Mouse (Mus musculus): ENCODE results near the gene 2810004N23Rik. TPM values are rescaled to one million over a fixed set of nuclear protein-coding genes. Genes with fewer than 3 reads are reported as not detected.

The 2810004N23Rik gene
- polyA plus RNA-seq, 1 experiment from 2014 or later = 25.5 TPM

GRCm38 (mm10) chr8:124803824-124804702 is 58.9 kb downstream of the 2810004N23Rik start:
- Histone ChIP-seq H3K4me1 (ENCODE audit: control insufficient read depth, insufficient read depth, low read length) (peaks cover 4% of the 10 kb centered on the region; the same call in 1 of the 2 replicates), H3K9me3 (replicated peaks; ENCODE audit: control insufficient read depth, low read length, poor library complexity, severe bottlenecking) (no peaks in the 10 kb centered on the region), H3K36me3 (ENCODE audit: control insufficient read depth, insufficient read depth, low read length) (peaks cover 5% of the 10 kb centered on the region; the same call in 1 of the 2 replicates), H3K27ac (ENCODE audit: low read length) (no peak overlapping the region), H3K4me2 (ENCODE audit: low read length) (no peak overlapping the region), H3K4me3 (ENCODE audit: low read depth, low read length) (no peak overlapping the region), H3K9ac (ENCODE audit: low read depth, low read length) (no peak overlapping the region), H3K27me3 (ENCODE audit: control insufficient read depth, insufficient read depth, low read depth, low read length) (no peaks in the 10 kb centered on the region)
- 68% methylated on average over 12 of the region's 12 CpGs for WGBS
- no peak for ATAC-seq

- Histone ChIP-seq H3K27me3 (ENCODE audit: control insufficient read depth, insufficient read depth, low read depth, low read length) (no peaks in the 10 kb centered on the region), H3K9ac (ENCODE audit: low read depth, low read length) (no peak overlapping the region), H3K36me3 (ENCODE audit: control insufficient read depth, insufficient read depth, low read length) (peaks cover 4% of the 10 kb centered on the region; the same call in 1 of the 2 replicates), H3K4me2 (ENCODE audit: low read length) (no peak overlapping the region), H3K27ac (ENCODE audit: low read length) (no peak overlapping the region), H3K9me3 (replicated peaks; ENCODE audit: control insufficient read depth, low read length, poor library complexity, severe bottlenecking) (no peaks in the 10 kb centered on the region), H3K4me3 (ENCODE audit: low read depth, low read length) (no peak overlapping the region), H3K4me1 (ENCODE audit: control insufficient read depth, insufficient read depth, low read length) (peaks cover 28% of the 10 kb centered on the region)
- WGBS = 57% methylated on average over 11 of the region's 11 CpGs
- ATAC-seq = no peak
Measured at GRCm38 (mm10) chr8:124800542-124800941, 62.4 kb downstream of the 2810004N23Rik start.

GRCm38 (mm10) chr8:124795781-124796488 is 67.0 kb downstream of the 2810004N23Rik start:
- Histone ChIP-seq H3K4me2 (ENCODE audit: low read length) (peak overlapping the region; percentile 86), H3K27ac (ENCODE audit: low read length) (no peak overlapping the region), H3K9ac (ENCODE audit: low read depth, low read length) (peak overlapping the region; percentile 83), H3K36me3 (ENCODE audit: control insufficient read depth, insufficient read depth, low read length) (no peaks in the 10 kb centered on the region), H3K9me3 (replicated peaks; ENCODE audit: control insufficient read depth, low read length, poor library complexity, severe bottlenecking) (no peaks in the 10 kb centered on the region), H3K4me1 (ENCODE audit: control insufficient read depth, insufficient read depth, low read length) (peaks cover 45% of the 10 kb centered on the region), H3K27me3 (ENCODE audit: control insufficient read depth, insufficient read depth, low read depth, low read length) (no peaks in the 10 kb centered on the region), H3K4me3 (ENCODE audit: low read depth, low read length) (peak overlapping the region; percentile 69)
- no peak for ATAC-seq
- WGBS = 68% methylated on average over 8 of the region's 8 CpGs

GRCm38 (mm10) chr8:124794486-124794780 is 68.5 kb downstream of the 2810004N23Rik start:
- Histone ChIP-seq H3K9ac (ENCODE audit: low read depth, low read length) (peak overlapping the region; percentile 83), H3K4me2 (ENCODE audit: low read length) (peak overlapping the region; percentile 86), H3K27me3 (ENCODE audit: control insufficient read depth, insufficient read depth, low read depth, low read length) (no peaks in the 10 kb centered on the region), H3K36me3 (ENCODE audit: control insufficient read depth, insufficient read depth, low read length) (no peaks in the 10 kb centered on the region), H3K4me3 (ENCODE audit: low read depth, low read length) (peak overlapping the region; percentile 69), H3K9me3 (replicated peaks; ENCODE audit: control insufficient read depth, low read length, poor library complexity, severe bottlenecking) (no peaks in the 10 kb centered on the region), H3K27ac (ENCODE audit: low read length) (peak overlapping the region; percentile 96), H3K4me1 (ENCODE audit: control insufficient read depth, insufficient read depth, low read length) (peaks cover 46% of the 10 kb centered on the region)
- ATAC-seq = peak; percentile 25
- WGBS = 0% methylated on average over 25 of the region's 25 CpGs

GRCm38 (mm10) chr8:124793661-124794485 is 69.0 kb downstream of the 2810004N23Rik start:
- H3K27ac ChIP-seq (ENCODE audit: low read length) = peak overlapping the region; percentile 96
- peak overlapping the region; percentile 69 for H3K4me3 ChIP-seq (ENCODE audit: low read depth, low read length)
- H3K9me3 ChIP-seq (replicated peaks; ENCODE audit: control insufficient read depth, low read length, poor library complexity, severe bottlenecking) = no peaks in the 10 kb centered on the region
- peak; percentile 19 for ATAC-seq
- H3K36me3 ChIP-seq (ENCODE audit: control insufficient read depth, insufficient read depth, low read length) = no peaks in the 10 kb centered on the region
- WGBS = under 1% methylated on average over 78 of the region's 81 CpGs
- H3K27me3 ChIP-seq (ENCODE audit: control insufficient read depth, insufficient read depth, low read depth, low read length) = no peaks in the 10 kb centered on the region
- peaks cover 43% of the 10 kb centered on the region for H3K4me1 ChIP-seq (ENCODE audit: control insufficient read depth, insufficient read depth, low read length)
- peak overlapping the region; percentile 86 for H3K4me2 ChIP-seq (ENCODE audit: low read length)
- peak overlapping the region; percentile 83 for H3K9ac ChIP-seq (ENCODE audit: low read depth, low read length)

- Histone ChIP-seq H3K27me3 (ENCODE audit: control insufficient read depth, insufficient read depth, low read depth, low read length) (no peaks in the 10 kb centered on the region), H3K4me1 (ENCODE audit: control insufficient read depth, insufficient read depth, low read length) (peaks cover 43% of the 10 kb centered on the region), H3K4me2 (ENCODE audit: low read length) (peak overlapping the region; percentile 86), H3K9me3 (replicated peaks; ENCODE audit: control insufficient read depth, low read length, poor library complexity, severe bottlenecking) (no peaks in the 10 kb centered on the region), H3K9ac (ENCODE audit: low read depth, low read length) (peak overlapping the region; percentile 83), H3K27ac (ENCODE audit: low read length) (peak overlapping the region; percentile 96), H3K4me3 (ENCODE audit: low read depth, low read length) (peak overlapping the region; percentile 69), H3K36me3 (ENCODE audit: control insufficient read depth, insufficient read depth, low read length) (no peaks in the 10 kb centered on the region)
- ATAC-seq = peak; percentile 70
- WGBS = under 1% methylated on average over 44 of the region's 51 CpGs
Measured at GRCm38 (mm10) chr8:124793172-124793651, 69.7 kb downstream of the 2810004N23Rik start.

- no peaks in the 10 kb centered on the region for H3K27me3 ChIP-seq (ENCODE audit: control insufficient read depth, insufficient read depth, low read depth, low read length)
- no peaks in the 10 kb centered on the region for H3K9me3 ChIP-seq (replicated peaks; ENCODE audit: control insufficient read depth, low read length, poor library complexity, severe bottlenecking)
- no peaks in the 10 kb centered on the region for H3K36me3 ChIP-seq (ENCODE audit: control insufficient read depth, insufficient read depth, low read length)
- under 1% methylated on average over 30 of the region's 39 CpGs for WGBS
- peaks cover 41% of the 10 kb centered on the region for H3K4me1 ChIP-seq (ENCODE audit: control insufficient read depth, insufficient read depth, low read length)
- peak within 1 kb of the TSS; percentile 96 for H3K27ac ChIP-seq (ENCODE audit: low read length)
- peak within 1 kb of the TSS; percentile 69 for H3K4me3 ChIP-seq (ENCODE audit: low read depth, low read length)
- H3K4me2 ChIP-seq (ENCODE audit: low read length) = peak within 1 kb of the TSS; percentile 86
- H3K9ac ChIP-seq (ENCODE audit: low read depth, low read length) = peak within 1 kb of the TSS; percentile 83
- peak; percentile 93 for ATAC-seq
Measured at GRCm38 (mm10) chr8:124792708-124793107, 70.2 kb downstream of the 2810004N23Rik start, which contains the start of gene Trim67. Gene Trim67 (plus strand): TSS chr8:124793092.

- H3K4me1 ChIP-seq (ENCODE audit: control insufficient read depth, insufficient read depth, low read length) = peaks cover 36% of the 10 kb centered on the region
- peak overlapping the region; percentile 86 for H3K4me2 ChIP-seq (ENCODE audit: low read length)
- peak; percentile 58 for ATAC-seq
- 0% methylated on average over 32 of the region's 32 CpGs for WGBS
- H3K9ac ChIP-seq (ENCODE audit: low read depth, low read length) = peak overlapping the region; percentile 83
- H3K27me3 ChIP-seq (ENCODE audit: control insufficient read depth, insufficient read depth, low read depth, low read length) = no peaks in the 10 kb centered on the region
- peak overlapping the region; percentile 96 for H3K27ac ChIP-seq (ENCODE audit: low read length)
- no peaks in the 10 kb centered on the region for H3K36me3 ChIP-seq (ENCODE audit: control insufficient read depth, insufficient read depth, low read length)
- no peaks in the 10 kb centered on the region for H3K9me3 ChIP-seq (replicated peaks; ENCODE audit: control insufficient read depth, low read length, poor library complexity, severe bottlenecking)
- peak overlapping the region; percentile 69 for H3K4me3 ChIP-seq (ENCODE audit: low read depth, low read length)
Measured at GRCm38 (mm10) chr8:124792186-124792585, 70.7 kb downstream of the 2810004N23Rik start.

Measured in midbrain, embryonic 16.5 days (tissue).